Mouse (Mus musculus): ENCODE results near the gene Dgke.

Gene Dgke

GRCm38 (mm10) chr11:89031189-89031588 is 35.5 kb downstream of the Dgke start:
- no peak for DNase-seq

GRCm38 (mm10) chr11:89030552-89030951 is 36.1 kb downstream of the Dgke start:
- DNase-seq: no peak

- DNase-seq: no peak
Measured at GRCm38 (mm10) chr11:89028871-89029405, 37.7 kb downstream of the Dgke start.

- no peak for DNase-seq
Measured at GRCm38 (mm10) chr11:89027955-89028361, 38.7 kb downstream of the Dgke start.

- DNase-seq: no peak
Measured at GRCm38 (mm10) chr11:89026117-89026516, 40.5 kb downstream of the Dgke start.

DNA sequence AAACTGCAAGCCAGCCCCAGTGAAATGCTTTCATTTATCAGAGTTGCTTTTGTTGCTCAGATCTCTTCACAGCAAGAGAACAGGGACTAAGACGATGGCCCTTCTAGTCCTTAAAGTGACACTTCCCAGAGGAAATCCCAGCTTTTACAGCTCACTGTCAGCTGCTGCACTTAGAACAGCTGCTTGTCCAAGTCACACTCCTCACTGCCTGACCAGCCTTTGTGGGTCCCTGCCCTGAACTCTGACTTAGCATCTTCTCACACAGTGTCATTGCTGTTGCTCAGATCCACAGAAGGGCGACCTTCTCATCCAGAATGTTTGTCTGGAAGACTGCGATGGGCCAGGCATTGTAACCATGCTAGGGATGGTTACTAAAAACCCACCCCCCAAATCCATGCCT is 41.0 kb downstream of the Dgke start:
- no peak for DNase-seq

GRCm38 (mm10) chr11:89024181-89024881 is 42.3 kb downstream of the Dgke start:
- peak; percentile 10 for DNase-seq

- no peak for DNase-seq
Measured at GRCm38 (mm10) chr11:89023477-89023876, 43.2 kb downstream of the Dgke start.

DNA sequence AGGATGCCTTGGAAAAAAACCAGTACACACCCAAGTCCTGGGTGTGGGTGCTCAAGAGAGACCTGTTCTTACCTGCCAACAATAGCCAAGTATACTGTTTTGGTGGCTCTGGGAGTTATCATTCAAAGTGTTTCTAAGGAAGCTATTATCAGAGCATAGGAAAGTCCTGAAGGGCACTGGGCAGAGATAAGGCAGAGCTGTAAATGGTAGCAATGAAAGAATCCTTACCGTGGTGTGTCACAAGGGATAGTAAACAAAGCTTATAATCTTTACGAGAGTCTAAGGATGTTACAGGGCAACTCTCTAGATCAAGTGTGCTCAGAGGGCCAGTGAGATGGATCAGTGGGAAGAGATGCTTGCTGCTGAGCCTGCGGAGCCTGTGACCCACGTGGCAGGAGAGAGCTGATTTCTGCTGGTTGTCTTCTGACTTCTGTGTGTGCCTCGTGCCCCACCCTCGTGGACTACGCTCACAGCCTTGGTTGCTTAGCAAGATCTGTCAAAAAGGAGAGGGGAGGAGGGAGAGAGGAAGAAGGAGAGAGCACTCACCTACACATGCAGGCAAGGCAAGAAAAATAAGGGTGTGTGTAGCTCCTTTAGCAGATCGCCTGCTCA is 44.4 kb downstream of the Dgke start:
- DNase-seq: no peak

DNA sequence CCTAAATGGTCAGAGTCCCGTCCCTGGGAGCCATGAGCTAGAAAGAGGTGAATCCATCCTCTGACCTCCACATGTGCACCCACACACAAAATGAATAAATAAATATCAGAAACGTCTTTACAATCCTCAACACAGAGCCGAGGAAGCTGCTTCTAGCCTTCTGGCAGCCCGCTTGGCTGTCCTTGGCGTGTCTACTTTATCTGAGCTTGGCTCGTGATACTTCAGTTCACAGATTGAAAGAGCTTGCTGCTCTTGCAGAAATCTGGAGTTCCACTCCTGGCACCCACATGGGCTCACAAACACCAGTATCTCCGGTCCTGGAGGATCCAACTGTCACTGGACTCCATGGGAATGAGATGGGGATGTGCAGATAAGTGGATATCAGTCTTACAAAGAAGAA is 45.0 kb downstream of the Dgke start:
- no peak for DNase-seq

GRCm38 (mm10) chr11:89020681-89021305 is 45.9 kb downstream of the Dgke start:
- DNase-seq: no peak

DNA sequence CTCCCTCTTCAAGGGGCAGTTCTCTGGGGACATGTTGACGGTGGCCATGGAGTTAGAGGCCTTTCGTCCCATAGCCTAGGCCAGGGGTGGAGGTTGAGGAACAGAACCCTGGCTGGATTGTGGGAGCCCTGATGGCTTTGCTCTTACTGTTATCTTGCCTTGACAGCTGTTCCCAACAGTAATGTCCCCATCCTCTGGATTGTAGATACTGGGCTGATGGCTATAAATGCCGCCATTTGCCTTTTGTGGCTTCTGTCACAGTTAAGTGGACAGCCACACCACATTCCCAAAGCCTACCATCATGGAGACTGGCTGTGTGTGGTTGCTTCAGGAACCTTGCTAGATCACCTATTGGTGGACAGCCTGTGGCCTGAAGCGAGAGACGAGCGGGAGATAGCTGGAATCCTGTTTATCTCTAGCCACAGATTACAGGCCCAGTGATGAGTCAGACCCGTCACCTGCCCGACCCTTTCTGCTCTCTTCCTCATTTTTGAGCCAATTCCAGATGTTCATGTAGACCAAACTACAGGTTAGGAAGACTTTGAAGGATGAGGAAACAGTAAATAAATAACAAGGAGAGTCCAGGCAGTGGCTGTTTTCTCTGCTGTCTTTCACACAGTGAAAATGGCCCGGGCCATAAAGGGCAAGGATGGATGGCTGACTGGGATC is 49.0 kb downstream of the Dgke start:
- DNase-seq: no peak

- no peak for DNase-seq
Measured at GRCm38 (mm10) chr11:89012241-89012640, 54.4 kb downstream of the Dgke start.

GRCm38 (mm10) chr11:89009496-89009895 is 57.2 kb downstream of the Dgke start:
- DNase-seq: no peak

GRCm38 (mm10) chr11:89009066-89009465 is 57.6 kb downstream of the Dgke start:
- DNase-seq: no peak

DNA sequence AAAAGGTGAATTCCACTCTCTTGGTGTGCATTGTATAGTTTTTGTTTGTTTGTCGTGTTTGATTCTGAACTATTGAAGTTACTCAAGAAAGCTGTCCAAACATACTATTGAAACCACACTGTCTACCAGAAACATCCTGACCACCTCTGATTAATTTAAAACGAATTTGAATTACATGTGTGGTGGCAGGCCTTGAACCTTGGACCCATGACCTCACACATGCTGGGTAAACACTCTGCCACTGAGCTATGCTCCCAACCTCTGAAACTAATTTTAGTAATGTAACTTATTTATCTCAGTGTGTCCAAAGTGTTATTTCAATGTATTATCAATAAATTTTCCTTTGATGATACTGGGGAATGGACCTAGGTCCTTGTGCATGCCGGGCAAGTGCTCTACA is 59.1 kb downstream of the Dgke start:
- no peak for DNase-seq

GRCm38 (mm10) chr11:89006404-89006803 is 60.2 kb downstream of the Dgke start:
- DNase-seq: no peak

DNA sequence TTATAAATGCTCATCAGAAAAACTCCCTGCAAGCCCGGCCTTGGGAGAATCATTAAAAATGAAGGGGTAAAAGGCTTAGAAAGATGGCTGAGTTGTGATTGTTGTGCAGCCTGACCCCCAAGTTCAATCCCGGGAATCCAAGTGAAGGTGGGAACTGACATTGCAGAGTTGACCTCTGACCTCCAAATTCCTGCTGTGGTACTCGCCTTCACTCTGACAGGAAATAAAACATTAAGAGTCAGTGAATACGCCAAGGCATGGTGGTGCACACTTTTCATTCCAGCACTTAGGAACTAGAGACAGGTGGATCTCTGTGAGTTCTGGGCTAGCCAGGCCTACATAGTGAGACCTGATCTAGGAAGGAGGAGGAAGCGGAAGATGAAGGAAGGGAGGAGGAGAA is 61.2 kb downstream of the Dgke start:
- no peak for DNase-seq

DNA sequence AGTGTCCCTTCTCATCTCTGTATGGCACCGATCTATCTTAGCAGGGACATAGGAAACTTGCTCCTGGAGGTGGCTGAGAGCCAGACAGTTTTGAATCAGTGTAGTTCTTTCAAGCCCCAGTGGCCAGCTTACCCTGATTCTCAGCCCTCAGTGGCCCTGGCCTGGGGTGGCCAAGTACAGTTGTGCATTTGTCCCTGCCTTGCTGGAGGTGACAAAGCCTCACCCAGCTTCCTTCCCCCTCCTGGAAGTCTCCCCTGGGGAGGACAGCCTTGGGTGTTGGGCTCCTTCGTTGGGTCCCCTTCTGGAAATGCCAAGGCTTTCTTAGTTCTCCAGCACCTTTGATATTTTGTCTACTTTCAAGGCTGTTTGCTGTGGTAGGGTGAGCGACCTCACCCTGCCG is 62.9 kb downstream of the Dgke start:
- no peak for DNase-seq

GRCm38 (mm10) chr11:89003078-89003477 is 63.6 kb downstream of the Dgke start:
- DNase-seq: no peak

GRCm38 (mm10) chr11:89002621-89003020 is 64.0 kb downstream of the Dgke start:
- no peak for DNase-seq

- DNase-seq: no peak
Measured at GRCm38 (mm10) chr11:89002068-89002467, 64.6 kb downstream of the Dgke start.

DNA sequence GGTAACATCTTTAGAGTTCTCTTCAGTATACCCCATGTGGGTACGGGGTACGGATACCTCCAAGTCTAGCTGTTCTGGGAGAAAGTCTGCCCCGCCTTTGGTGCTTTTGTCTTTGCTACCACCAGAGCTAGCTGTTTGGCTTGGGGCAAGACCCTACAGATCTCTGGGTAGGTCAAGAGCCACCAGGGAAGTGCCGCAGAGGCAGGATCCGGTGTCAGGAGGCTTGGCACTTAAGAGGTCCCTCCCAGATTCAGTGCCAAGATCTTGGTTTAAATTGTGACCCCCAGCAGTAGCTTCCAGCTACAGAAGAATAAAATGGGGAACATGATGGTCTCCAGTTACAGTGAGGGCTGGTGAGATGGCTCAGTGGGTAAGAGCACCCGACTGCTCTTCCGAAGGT is 65.1 kb downstream of the Dgke start:
- no peak for DNase-seq

- DNase-seq: no peak
Measured at GRCm38 (mm10) chr11:89000527-89000819, 66.2 kb downstream of the Dgke start.
